Mouse (Mus musculus) bone marrow macrophage, adult 2 months (primary cell): ENCODE measurements at regions not wholly inside any gene's neighbourhood (a gene's known extent, or its start where the extent isn't known, plus 50 kb on each side); places are given as distances from the start of the nearest gene placed in this dataset.

Experiments
- CTCF ChIP-seq: IDR thresholded peaks from 2 replicates; pipeline ENCODE4 v1.5.1; 2012; ENCODE audit warnings: low read depth, mild to moderate bottlenecking, low read length, moderate library complexity
- POLR2A ChIP-seq: IDR thresholded peaks from 2 replicates; pipeline ENCODE4 v1.6.1; 2012; ENCODE audit warnings: mild to moderate bottlenecking, low read depth, low read length, borderline replicate concordance

GRCm38 (mm10) chr8:35136643-35137042 lies 628.9 kb upstream of the Gm19410 start:
- TF ChIP-seq CTCF (no peak), POLR2A (no peak)
